Mouse (Mus musculus): ENCODE measurements around the gene Nop9. TPM values are rescaled to one million over a fixed set of nuclear protein-coding genes. Genes with fewer than 3 reads are reported as not detected.
A peak's percentile ranks its signal among the peaks of the same experiment; 100 is the strongest.

Gene Nop9
- polyA plus RNA-seq, 1 experiment from 2014 or later = 41.4 TPM

DNA sequence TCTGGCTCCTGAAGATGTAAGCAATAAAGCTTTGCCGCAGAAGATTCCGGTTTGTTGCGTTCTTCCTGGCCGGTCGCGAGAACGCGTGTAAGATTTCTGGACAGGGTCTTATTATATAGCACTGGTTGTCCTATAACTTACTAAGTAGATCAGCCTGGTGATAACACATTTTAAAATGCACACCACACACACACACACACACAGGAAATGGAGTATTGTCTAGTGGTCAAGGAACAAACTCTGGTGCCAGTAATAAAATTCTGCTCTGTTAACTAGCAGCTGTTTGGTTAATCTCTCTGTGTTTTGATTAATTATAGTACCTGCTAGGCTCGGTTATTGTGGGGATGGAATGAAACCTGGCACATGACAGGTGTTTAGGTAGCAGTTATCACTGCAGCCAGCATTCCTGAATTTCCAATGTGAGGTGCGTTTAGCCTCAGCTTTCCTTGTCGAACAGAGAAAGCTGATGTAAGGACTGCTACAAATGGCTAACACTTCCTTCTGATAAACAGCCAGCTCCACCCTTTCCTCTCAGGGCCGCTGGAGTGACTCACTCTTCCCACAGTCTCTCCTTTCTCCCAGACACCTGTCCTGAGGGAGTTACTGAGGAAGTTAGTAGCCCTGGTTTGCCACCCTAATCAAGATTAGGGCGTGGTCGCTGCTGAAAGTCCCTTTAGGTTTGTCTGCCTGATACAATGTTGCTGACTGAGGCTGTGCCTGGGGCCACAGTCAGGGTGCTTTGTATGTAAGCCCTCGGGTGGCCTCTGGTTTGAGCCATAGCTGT is 50.1 kb downstream of the Nop9 start:
- WGBS = 65% methylated on average over 15 of the region's 15 CpGs
- Histone ChIP-seq H3K27ac (peak overlapping the region; percentile 48), H3K4me1 (peaks cover 11% of the 10 kb centered on the region; the same call in 1 of the 2 replicates), H3K4me3 (no peak overlapping the region), H3K36me3 (no peaks in the 10 kb centered on the region), H3K9me3 (no peaks in the 10 kb centered on the region), H3K9ac (no peak overlapping the region), H3K4me2 (no peak overlapping the region), H3K27me3 (no peaks in the 10 kb centered on the region)
- ATAC-seq (ENCODE audit: borderline replicate concordance, extremely low read depth, low FRiP score, low TSS enrichment) = no peak

Other genes with a start within 250 kb of the Nop9 start
- gene Cpne6, start 235.2 kb upstream of the Nop9 start, polyA plus RNA-seq (2015; fragmentation: Nextera tagmentation; extraction: Ambion mirVana) = 0.11 and 0.23 TPM in 2 replicates
- gene Nrl, start 220.7 kb upstream of the Nop9 start, polyA plus RNA-seq (2015; fragmentation: Nextera tagmentation; extraction: Ambion mirVana) = not detected in 2 replicates
- 66.0 and 67.2 TPM in 2 replicates for gene Pck2, start 205.4 kb upstream of the Nop9 start, polyA plus RNA-seq (2015; fragmentation: Nextera tagmentation; extraction: Ambion mirVana)
- gene Dcaf11, start 185.7 kb upstream of the Nop9 start, polyA plus RNA-seq (2015; fragmentation: Nextera tagmentation; extraction: Ambion mirVana) = 67.7 and 72.6 TPM in 2 replicates
- gene A730061H03Rik, start 185.3 kb upstream of the Nop9 start, polyA plus RNA-seq (2015; fragmentation: Nextera tagmentation; extraction: Ambion mirVana) = 0.79 and 1.2 TPM in 2 replicates
- 3.3 and 3.7 TPM in 2 replicates for gene Fitm1, start 170.1 kb upstream of the Nop9 start, polyA plus RNA-seq (2015; fragmentation: Nextera tagmentation; extraction: Ambion mirVana)
- gene Psme1, start 167.6 kb upstream of the Nop9 start, polyA plus RNA-seq (2015; fragmentation: Nextera tagmentation; extraction: Ambion mirVana) = 168 and 171 TPM in 2 replicates
- gene Emc9, start 160.4 kb upstream of the Nop9 start, polyA plus RNA-seq (2015; fragmentation: Nextera tagmentation; extraction: Ambion mirVana) = 4.1 and 5.1 TPM in 2 replicates
- gene Psme2, start 154.6 kb upstream of the Nop9 start, polyA plus RNA-seq (2015; fragmentation: Nextera tagmentation; extraction: Ambion mirVana) = 234 and 238 TPM in 2 replicates
- 14.5 and 16.0 TPM in 2 replicates for gene Rnf31, start 154.0 kb upstream of the Nop9 start, polyA plus RNA-seq (2015; fragmentation: Nextera tagmentation; extraction: Ambion mirVana)
- 12.5 and 14.4 TPM in 2 replicates for gene Irf9, start 142.1 kb upstream of the Nop9 start, polyA plus RNA-seq (2015; fragmentation: Nextera tagmentation; extraction: Ambion mirVana)
- gene Rec8, start 127.7 kb upstream of the Nop9 start, polyA plus RNA-seq (2015; fragmentation: Nextera tagmentation; extraction: Ambion mirVana) = 22.9 and 25.5 TPM in 2 replicates
- gene Ipo4, start 109.7 kb upstream of the Nop9 start, polyA plus RNA-seq (2015; fragmentation: Nextera tagmentation; extraction: Ambion mirVana) = 81.2 and 95.6 TPM in 2 replicates
- gene Gm49378, start 107.8 kb upstream of the Nop9 start, polyA plus RNA-seq (2015; fragmentation: Nextera tagmentation; extraction: Ambion mirVana) = 0.44 and 2.0 TPM in 2 replicates
- gene Tm9sf1, start 101.9 kb upstream of the Nop9 start, polyA plus RNA-seq (2015; fragmentation: Nextera tagmentation; extraction: Ambion mirVana) = 119 and 126 TPM in 2 replicates
- gene Tssk4, start 95.5 kb upstream of the Nop9 start, polyA plus RNA-seq (2015; fragmentation: Nextera tagmentation; extraction: Ambion mirVana) = 0.88 and 1.1 TPM in 2 replicates
- 56.5 TPM in 2 replicates for gene Mdp1, start 85.2 kb upstream of the Nop9 start, polyA plus RNA-seq (2015; fragmentation: Nextera tagmentation; extraction: Ambion mirVana)
- 60.2 and 68.1 TPM in 2 replicates for gene Gmpr2, start 73.8 kb upstream of the Nop9 start, polyA plus RNA-seq (2015; fragmentation: Nextera tagmentation; extraction: Ambion mirVana)
- gene Nedd8, start 73.6 kb upstream of the Nop9 start, polyA plus RNA-seq (2015; fragmentation: Nextera tagmentation; extraction: Ambion mirVana) = 509 and 542 TPM in 2 replicates
- gene Tinf2, start 63.9 kb upstream of the Nop9 start, polyA plus RNA-seq (2015; fragmentation: Nextera tagmentation; extraction: Ambion mirVana) = 46.9 and 48.3 TPM in 2 replicates
- 2.2 and 2.8 TPM in 2 replicates for gene Tgm1, start 31.8 kb upstream of the Nop9 start, polyA plus RNA-seq (2015; fragmentation: Nextera tagmentation; extraction: Ambion mirVana)
- gene Rabggta, start 23.4 kb upstream of the Nop9 start, polyA plus RNA-seq (2015; fragmentation: Nextera tagmentation; extraction: Ambion mirVana) = 31.8 and 33.2 TPM in 2 replicates
- 86.7 and 88.4 TPM in 2 replicates for gene Dhrs1, start within 50 bp of the Nop9 start, polyA plus RNA-seq (2015; fragmentation: Nextera tagmentation; extraction: Ambion mirVana)
- 0.55 and 0.80 TPM in 2 replicates for gene Cideb, start 12.8 kb downstream of the Nop9 start, polyA plus RNA-seq (2015; fragmentation: Nextera tagmentation; extraction: Ambion mirVana)
- 0.25 and 0.35 TPM in 2 replicates for gene Ltb4r2, start 15.7 kb downstream of the Nop9 start, polyA plus RNA-seq (2015; fragmentation: Nextera tagmentation; extraction: Ambion mirVana)
- 1.7 and 2.6 TPM in 2 replicates for gene Ltb4r1, start 20.3 kb downstream of the Nop9 start, polyA plus RNA-seq (2015; fragmentation: Nextera tagmentation; extraction: Ambion mirVana)
- 14.3 and 18.0 TPM in 2 replicates for gene Adcy4, start 38.4 kb downstream of the Nop9 start, polyA plus RNA-seq (2015; fragmentation: Nextera tagmentation; extraction: Ambion mirVana)
- gene Ripk3, start 43.2 kb downstream of the Nop9 start, polyA plus RNA-seq (2015; fragmentation: Nextera tagmentation; extraction: Ambion mirVana) = 43.4 and 45.6 TPM in 2 replicates
- 50.9 and 52.7 TPM in 2 replicates for gene Nfatc4, start 77.5 kb downstream of the Nop9 start, polyA plus RNA-seq (2015; fragmentation: Nextera tagmentation; extraction: Ambion mirVana)
- 19.5 and 19.7 TPM in 2 replicates for gene Nynrin, start 108.3 kb downstream of the Nop9 start, polyA plus RNA-seq (2015; fragmentation: Nextera tagmentation; extraction: Ambion mirVana)
- 0.88 and 1.2 TPM in 2 replicates for gene Cbln3, start 138.7 kb downstream of the Nop9 start, polyA plus RNA-seq (2015; fragmentation: Nextera tagmentation; extraction: Ambion mirVana)
- gene Khnyn, start 139.3 kb downstream of the Nop9 start, polyA plus RNA-seq (2015; fragmentation: Nextera tagmentation; extraction: Ambion mirVana) = 18.3 and 18.8 TPM in 2 replicates
- 51.8 and 52.9 TPM in 2 replicates for gene Sdr39u1, start 154.6 kb downstream of the Nop9 start, polyA plus RNA-seq (2015; fragmentation: Nextera tagmentation; extraction: Ambion mirVana)
- gene Cma1, start 199.0 kb downstream of the Nop9 start, polyA plus RNA-seq (2015; fragmentation: Nextera tagmentation; extraction: Ambion mirVana) = 4.3 and 5.9 TPM in 2 replicates
- not detected in 2 replicates for gene Cma2, start 205.3 kb downstream of the Nop9 start, polyA plus RNA-seq (2015; fragmentation: Nextera tagmentation; extraction: Ambion mirVana)

Data from lung, embryonic 15.5 days (tissue).